Mouse (Mus musculus): Measurements from ENCODE around the gene Tmem11. TPM values are rescaled to one million over a fixed set of nuclear protein-coding genes. Genes with fewer than 3 reads are reported as not detected.

Tmem11 gene
- total RNA-seq (2021) = 10 to 100 TPM; 26.8 to 29.1 TPM
- long read RNA-seq, experiment 1, transcript Tmem11-201 (2 exons, 1,457 nt) = major isoform, 15 of 21 reads
- long read RNA-seq, experiment 1, partial matches to known transcripts = 0 of 21 reads
- long read RNA-seq, experiment 1, other reads (novel, unspliced or antisense) = 5 of 21 reads
- long read RNA-seq, experiment 2, transcript Tmem11-201 (2 exons, 1,457 nt) = major isoform, 22 of 26 reads
- long read RNA-seq, experiment 2, partial matches to known transcripts = 2 of 26 reads
- long read RNA-seq, experiment 2, other reads (novel, unspliced or antisense) = 2 of 26 reads

DNA sequence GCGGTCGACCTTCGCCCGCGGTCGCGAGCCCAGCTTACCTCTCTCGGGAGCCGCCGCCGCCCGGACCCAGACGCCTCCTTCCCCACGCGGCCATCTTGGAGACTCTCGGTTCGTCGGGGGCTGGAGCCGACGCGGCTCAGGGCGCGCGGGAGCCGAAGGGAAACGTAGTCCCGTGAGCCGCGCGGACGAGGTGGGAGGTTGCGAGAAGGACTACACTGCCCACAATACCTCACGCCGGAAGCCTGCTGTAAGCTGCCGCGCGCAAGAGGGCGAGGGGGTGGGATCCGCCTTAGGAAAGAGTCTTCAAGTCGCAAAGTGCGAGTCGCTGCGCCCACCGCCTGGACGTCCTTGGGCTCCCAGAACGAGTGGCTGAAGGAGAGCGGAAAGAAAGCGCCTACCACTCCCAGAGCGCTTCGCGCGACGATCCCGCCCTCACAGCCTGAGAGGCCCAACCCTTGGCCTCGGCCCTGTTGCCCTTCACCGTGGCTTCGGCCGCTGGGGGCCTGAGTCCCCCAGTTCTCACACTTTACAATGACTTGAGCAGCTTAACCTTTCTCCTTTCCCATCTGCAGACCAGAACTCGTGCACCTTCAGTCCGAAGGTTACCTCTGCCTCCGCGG lies at the start of gene Tmem11:
Tmem11 (minus strand) TSS at position 598 of the 620 bp plus-strand sequence.
- peak; percentile 24 for TF ChIP-seq CTCF (conservative IDR thresholded peaks at IDR 0.05)
- H3K27ac ChIP-seq = peak within 1 kb of the TSS; percentile 97
- H3K4me3 ChIP-seq = peak within 1 kb of the TSS; percentile 95
- peak; percentile 93 to 98 for DNase-seq (ENCODE audit: low spot score in 2 of 2)

DNA sequence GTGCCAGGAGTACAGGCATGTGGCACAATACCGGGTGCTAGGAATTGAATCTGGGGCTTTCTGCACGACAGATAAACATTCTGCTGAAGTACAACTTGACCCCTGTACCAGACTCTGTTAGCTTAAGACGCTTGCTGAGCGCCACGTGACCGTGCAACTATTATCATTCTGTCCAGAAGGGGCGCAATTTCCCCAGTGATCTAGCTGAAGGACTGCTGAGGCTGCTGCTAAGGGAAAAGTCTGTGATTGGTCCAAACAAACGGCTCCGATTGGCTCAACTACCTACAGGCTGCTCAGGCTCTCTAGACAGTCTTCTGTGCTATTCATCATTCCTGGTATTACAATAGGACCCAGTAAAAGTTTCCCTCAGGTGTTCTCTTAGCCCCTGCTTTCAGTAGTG lies 48.2 kb upstream of the Tmem11 start:
- DNase-seq (ENCODE audit: low spot score in 2 of 2) = peak; percentile 89 to 91
- TF ChIP-seq CTCF (conservative IDR thresholded peaks at IDR 0.05) = peak; percentile 93
- Histone ChIP-seq H3K4me3 (peak overlapping the region; percentile 43), H3K27ac (no peak overlapping the region)

DNA sequence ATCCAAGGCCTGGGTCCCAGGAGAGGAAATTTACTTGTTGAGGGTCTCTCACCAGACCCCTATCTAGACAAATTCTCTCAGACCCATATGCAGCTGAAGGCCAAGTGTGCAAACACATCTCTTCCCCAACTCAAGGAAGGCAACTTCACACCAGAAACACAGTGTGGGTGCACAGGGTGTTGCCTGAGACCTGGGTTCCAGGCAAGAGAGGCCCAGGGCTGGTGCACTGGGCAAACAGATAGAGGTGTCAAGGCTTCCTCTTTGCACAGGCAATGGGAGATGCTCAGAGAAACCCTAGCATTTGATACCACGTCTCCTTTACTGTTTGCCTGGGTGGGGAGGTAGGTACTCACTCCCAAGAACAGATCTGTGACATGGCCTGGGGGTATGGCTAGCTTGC lies 45.9 kb upstream of the Tmem11 start:
- no peak overlapping the region for H3K4me3 ChIP-seq
- TF ChIP-seq CTCF (conservative IDR thresholded peaks at IDR 0.05) = no peak
- DNase-seq (ENCODE audit: low spot score in 2 of 2) = no peak
- H3K27ac ChIP-seq = no peak overlapping the region

DNA sequence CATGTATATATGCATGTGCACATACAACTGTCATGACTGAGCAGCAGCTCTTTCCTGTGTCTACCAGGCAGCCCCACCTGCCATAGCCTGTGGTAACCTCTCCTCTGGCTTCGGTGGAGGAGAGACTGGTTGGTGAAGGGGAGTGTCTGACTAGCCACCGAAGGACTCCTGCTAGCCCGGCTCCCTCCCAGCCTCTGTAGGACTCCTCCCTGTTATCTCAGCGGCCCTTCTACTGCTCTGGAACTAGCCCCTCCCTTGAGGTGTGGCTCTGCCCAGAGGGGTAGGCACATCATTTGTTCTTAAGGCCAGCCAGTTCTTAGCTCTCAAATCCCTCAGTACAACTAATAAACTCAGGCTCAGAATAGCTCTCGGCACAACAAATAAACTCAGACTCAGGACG lies 45.4 kb upstream of the Tmem11 start:
- no peak overlapping the region for H3K27ac ChIP-seq
- no peak for DNase-seq (ENCODE audit: low spot score in 2 of 2)
- TF ChIP-seq CTCF (conservative IDR thresholded peaks at IDR 0.05) = no peak
- H3K4me3 ChIP-seq = no peak overlapping the region

DNA sequence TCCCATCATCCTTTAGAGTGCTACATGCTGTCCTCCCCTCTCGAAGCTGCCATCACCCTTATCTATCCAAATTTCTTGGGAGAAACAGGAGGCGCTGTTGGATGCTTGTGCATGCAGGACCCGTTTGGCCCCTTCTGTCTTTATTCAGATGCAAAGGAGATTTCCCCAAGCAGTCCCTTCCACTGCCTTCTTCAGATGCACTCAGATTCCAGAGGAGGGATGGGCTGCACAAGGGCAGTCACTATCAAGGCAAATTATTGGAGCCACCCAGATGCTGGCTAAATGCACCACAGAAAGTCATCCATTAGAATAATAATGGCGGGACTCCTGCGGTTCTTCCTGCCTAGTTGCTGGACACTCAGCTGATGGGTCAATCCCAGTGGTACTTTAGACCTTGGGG lies 43.9 kb upstream of the Tmem11 start:
- no peak overlapping the region for H3K27ac ChIP-seq
- H3K4me3 ChIP-seq = no peak overlapping the region
- DNase-seq (ENCODE audit: low spot score in 2 of 2) = no peak
- no peak for TF ChIP-seq CTCF (conservative IDR thresholded peaks at IDR 0.05)

DNA sequence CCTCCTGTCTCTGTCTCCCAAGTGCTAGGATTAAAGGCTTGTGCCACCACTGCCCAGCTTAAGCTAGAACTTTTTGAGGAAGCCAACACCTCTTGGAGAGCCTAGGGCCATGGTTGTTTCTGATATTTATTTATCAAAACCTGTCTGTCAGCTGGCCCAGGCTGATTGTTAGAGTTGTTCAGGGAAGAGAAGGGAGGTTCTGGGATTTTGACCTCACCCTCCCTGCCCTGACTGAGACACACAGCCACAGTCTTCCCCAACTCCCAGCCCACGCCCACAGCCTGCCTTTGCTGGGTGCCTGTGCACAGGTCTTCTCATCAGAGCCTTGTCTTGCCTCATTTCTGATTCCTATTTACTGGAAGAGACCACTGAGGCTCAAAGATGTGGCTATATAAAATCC lies 43.1 kb upstream of the Tmem11 start:
- no peak for DNase-seq (ENCODE audit: low spot score in 2 of 2)
- Histone ChIP-seq H3K27ac (no peak overlapping the region), H3K4me3 (no peak overlapping the region)
- TF ChIP-seq CTCF (conservative IDR thresholded peaks at IDR 0.05) = no peak

DNA sequence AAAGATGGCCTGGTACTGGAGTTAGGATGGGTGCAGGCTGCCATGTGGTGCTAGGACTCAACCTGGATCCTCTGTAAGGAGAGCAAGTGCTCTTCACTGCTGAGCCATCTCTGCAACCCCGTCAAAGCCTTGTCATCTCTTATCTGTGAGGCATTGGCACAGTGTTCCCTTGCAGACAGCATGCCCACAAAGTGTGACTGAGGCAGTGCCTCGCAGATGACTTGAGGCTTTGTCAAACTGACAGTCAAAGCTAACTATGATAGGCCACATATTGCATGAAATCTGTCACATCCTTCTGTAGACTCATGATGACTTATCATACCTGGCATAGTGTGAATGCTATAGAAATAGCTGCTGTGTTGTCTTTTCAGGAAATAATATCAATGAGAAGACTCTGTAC lies 40.9 kb upstream of the Tmem11 start:
- Histone ChIP-seq H3K4me3 (no peak overlapping the region), H3K27ac (no peak overlapping the region)
- TF ChIP-seq CTCF (conservative IDR thresholded peaks at IDR 0.05) = no peak
- DNase-seq (ENCODE audit: low spot score in 2 of 2) = peak in 1 of 2 experiments; percentile 39

DNA sequence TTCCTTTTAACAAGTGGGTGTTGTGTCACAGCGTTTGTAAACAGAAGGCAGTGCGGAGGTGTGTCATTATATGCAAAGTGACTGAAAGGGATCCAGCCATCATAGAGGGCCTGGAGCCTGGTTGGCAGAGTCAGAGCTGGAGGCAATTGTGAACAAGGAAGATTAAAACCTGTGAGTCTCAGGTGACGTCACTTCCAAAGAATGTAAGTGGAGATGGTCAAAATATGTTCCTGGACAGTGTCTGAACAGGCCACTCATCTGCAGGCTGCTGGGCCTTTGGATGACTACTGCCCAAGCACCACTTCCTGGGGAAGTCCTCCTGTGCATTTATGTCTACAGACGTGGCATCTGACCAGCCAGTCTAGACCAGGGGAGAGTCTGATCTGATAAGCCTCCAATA lies 36.1 kb upstream of the Tmem11 start:
- DNase-seq (ENCODE audit: low spot score in 2 of 2) = no peak
- no peak for TF ChIP-seq CTCF (conservative IDR thresholded peaks at IDR 0.05)
- Histone ChIP-seq H3K4me3 (no peak overlapping the region), H3K27ac (no peak overlapping the region)

DNA sequence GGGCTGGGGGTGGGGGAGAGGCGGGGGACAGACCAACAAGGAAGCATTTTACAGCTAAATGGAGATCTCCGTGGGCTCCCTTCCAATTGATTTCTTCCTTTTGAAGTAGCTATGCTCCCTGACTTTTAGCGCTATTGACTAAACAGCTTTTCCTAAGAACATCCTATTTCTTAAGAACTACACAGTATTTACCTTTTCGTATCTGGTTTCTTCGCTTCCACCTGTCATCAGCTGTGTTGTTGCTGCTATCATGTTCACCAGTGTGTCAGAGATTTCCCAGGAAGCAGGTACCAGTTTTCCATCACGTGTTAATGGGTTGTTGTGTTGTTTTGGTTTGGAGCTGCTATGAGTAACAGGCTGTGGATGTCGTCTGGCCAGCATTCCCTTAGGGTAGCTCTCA lies 35.4 kb upstream of the Tmem11 start, which contains the start of gene Natd1:
Natd1 (minus strand) TSS at position 260 of the 400 bp plus-strand sequence.
- Histone ChIP-seq H3K27ac (peak within 1 kb of the TSS; percentile 91), H3K4me3 (peak within 1 kb of the TSS; percentile 95)
- TF ChIP-seq CTCF (conservative IDR thresholded peaks at IDR 0.05) = no peak
- DNase-seq (ENCODE audit: low spot score in 2 of 2) = no peak

DNA sequence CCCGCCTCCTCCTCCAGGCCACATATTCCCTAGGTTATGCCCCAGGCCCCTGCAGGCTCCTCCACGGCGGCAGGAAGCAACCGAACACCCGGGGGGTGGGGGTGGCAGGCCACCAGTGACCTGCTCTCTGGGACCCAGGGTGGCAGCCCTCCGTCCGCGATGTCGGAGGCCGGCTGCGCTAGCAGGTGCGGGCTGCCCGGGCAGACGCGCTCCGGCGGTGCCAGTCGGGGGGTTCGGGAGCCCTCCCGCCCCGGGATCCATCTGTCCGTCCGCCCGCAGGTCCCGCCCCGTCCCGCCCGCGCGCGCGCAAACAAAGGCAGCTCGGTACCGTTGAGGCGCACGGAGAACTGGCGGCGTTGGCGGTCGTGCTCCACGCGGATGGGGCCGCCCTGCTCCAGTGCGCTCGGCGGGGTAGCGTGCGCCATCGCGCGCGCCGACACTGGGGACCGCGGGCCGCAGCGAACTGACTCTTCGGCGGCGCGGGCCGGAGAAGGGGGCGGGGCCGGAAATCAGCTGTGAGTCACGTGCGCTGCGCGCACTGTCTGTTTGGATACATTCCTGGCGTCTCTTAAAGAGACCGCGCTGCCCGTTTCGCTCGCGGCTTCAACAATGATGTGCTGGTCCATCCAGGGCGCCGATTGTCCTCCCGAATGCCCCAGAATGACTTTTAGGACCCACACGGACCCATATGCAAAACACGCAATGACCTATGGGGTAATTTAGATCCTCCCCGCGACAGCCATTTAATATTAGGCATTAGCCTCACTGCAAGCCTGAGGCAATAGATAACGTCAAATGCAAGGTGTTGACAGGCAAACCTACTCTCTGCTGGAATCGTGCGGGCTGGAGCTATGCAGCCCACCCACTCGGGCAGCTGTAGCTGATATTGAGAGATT lies 34.5 kb upstream of the Tmem11 start:
- peak overlapping the region; percentile 95 for H3K4me3 ChIP-seq
- H3K27ac ChIP-seq = peak overlapping the region; percentile 91
- TF ChIP-seq CTCF (conservative IDR thresholded peaks at IDR 0.05) = no peak
- peak; percentile 83 to 88 for DNase-seq (ENCODE audit: low spot score in 2 of 2)

DNA sequence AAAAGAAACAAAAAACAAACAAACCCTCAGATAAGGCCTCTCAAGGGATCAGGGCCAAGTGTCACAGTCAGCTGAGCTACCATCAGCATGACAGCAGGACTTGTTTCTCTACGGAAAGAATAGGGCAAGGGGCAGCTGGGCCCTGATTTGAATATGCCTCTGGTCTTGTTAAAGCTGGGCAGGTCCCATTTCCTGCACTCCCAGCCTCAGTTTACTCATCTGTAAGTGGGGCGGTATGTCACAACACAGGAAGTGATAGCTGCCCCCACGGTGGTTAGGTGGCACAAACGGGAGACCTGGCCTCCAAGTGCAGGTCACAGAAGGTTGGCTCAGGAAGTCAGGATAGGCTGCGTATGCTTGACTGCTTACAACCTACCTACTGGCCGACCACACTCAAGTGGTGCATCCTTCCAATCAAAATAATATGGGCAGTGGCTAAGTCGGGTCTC lies 33.5 kb upstream of the Tmem11 start:
- peak overlapping the region; percentile 95 for H3K4me3 ChIP-seq
- no peak for DNase-seq (ENCODE audit: low spot score in 2 of 2)
- H3K27ac ChIP-seq = peak overlapping the region; percentile 91
- no peak for TF ChIP-seq CTCF (conservative IDR thresholded peaks at IDR 0.05)

DNA sequence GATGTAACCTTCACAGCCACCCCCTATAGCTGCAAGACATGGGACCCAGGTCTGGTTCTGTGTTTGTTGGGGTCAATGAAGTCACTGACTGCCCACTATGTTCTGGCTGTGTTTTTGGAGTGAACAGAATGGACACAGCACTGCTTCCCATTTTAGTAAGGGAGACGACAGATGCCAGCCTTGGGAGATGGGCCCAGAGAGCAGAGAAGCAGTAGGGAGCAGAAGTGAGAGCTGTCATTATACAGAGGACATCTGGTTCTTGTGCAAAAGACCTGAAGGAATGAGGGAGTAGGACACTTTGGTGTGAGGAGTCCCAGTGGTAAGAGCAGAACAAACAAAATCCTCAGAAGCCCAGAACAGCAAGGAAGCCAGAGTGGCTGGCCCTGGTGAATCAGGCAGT lies 30.6 kb upstream of the Tmem11 start:
- Histone ChIP-seq H3K27ac (no peak overlapping the region), H3K4me3 (no peak overlapping the region)
- no peak for TF ChIP-seq CTCF (conservative IDR thresholded peaks at IDR 0.05)
- DNase-seq (ENCODE audit: low spot score in 2 of 2) = no peak

DNA sequence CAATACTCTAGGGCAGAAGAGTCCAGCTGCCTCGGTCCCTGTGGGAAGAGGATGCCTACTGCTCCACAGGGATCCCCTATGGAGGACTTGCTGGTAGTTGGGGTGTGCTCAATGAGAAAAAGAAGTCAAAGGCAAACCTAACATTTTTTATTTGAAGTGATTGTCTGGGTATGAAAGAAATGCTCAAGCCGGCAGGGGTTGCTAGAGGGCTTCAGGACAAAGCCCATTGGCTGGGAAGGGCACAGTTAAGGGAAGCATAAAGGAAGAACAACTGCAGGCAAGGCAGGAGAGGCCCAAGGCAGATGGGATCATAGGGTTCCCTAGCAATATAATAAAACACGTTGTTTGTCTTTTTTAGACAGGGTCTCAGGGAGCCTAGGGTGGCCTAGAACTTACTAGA lies 29.0 kb upstream of the Tmem11 start:
- Histone ChIP-seq H3K27ac (no peak overlapping the region), H3K4me3 (no peak overlapping the region)
- DNase-seq (ENCODE audit: low spot score in 2 of 2) = no peak
- TF ChIP-seq CTCF (conservative IDR thresholded peaks at IDR 0.05) = peak; percentile 59

All from layer of hippocampus, adult 2 months (tissue).